Mouse (Mus musculus) thymus, postnatal 4 days (tissue): ENCODE results near the gene Zc3h14.

Experiments used
- DNase-seq: peaks from one replicate; pipeline ENCODE4 v3.0.0; 2021

The Zc3h14 gene

GRCm38 (mm10) chr12:98746746-98747379 is at the start of gene Zc3h14:
TSS of gene Zc3h14 (plus strand) at chr12:98746964.
- DNase-seq: peak; percentile 98

GRCm38 (mm10) chr12:98697202-98697601 is 49.6 kb upstream of the Zc3h14 start:
- no peak for DNase-seq

GRCm38 (mm10) chr12:98701564-98701963 is 45.2 kb upstream of the Zc3h14 start:
- DNase-seq: no peak

GRCm38 (mm10) chr12:98703554-98703953 is 43.2 kb upstream of the Zc3h14 start:
- no peak for DNase-seq

GRCm38 (mm10) chr12:98703961-98704360 is 42.8 kb upstream of the Zc3h14 start:
- no peak for DNase-seq

- DNase-seq: no peak
These were observed 33.9 kb upstream of the Zc3h14 start for GRCm38 (mm10) chr12:98712819-98713218.

GRCm38 (mm10) chr12:98713621-98714103 is 33.1 kb upstream of the Zc3h14 start:
- no peak for DNase-seq

GRCm38 (mm10) chr12:98714757-98715156 is 32.0 kb upstream of the Zc3h14 start:
- no peak for DNase-seq

GRCm38 (mm10) chr12:98716142-98716541 is 30.6 kb upstream of the Zc3h14 start:
- no peak for DNase-seq

GRCm38 (mm10) chr12:98720628-98721027 is 26.1 kb upstream of the Zc3h14 start:
- no peak for DNase-seq

- no peak for DNase-seq
These were observed 25.7 kb upstream of the Zc3h14 start for GRCm38 (mm10) chr12:98721030-98721429.

- no peak for DNase-seq
These were observed 22.5 kb upstream of the Zc3h14 start for GRCm38 (mm10) chr12:98724224-98724623.

GRCm38 (mm10) chr12:98724976-98725375 is 21.8 kb upstream of the Zc3h14 start:
- no peak for DNase-seq

GRCm38 (mm10) chr12:98726078-98726477 is 20.7 kb upstream of the Zc3h14 start:
- DNase-seq: no peak

GRCm38 (mm10) chr12:98727186-98727585 is 19.6 kb upstream of the Zc3h14 start:
- DNase-seq: no peak

GRCm38 (mm10) chr12:98730682-98731081 is 16.1 kb upstream of the Zc3h14 start:
- DNase-seq: no peak

GRCm38 (mm10) chr12:98733165-98733564 is 13.6 kb upstream of the Zc3h14 start:
- DNase-seq: no peak

GRCm38 (mm10) chr12:98733776-98734175 is 13.0 kb upstream of the Zc3h14 start:
- no peak for DNase-seq

GRCm38 (mm10) chr12:98734246-98734879 is 12.4 kb upstream of the Zc3h14 start:
- peak; percentile 80 for DNase-seq

- no peak for DNase-seq
These were observed 11.6 kb upstream of the Zc3h14 start for GRCm38 (mm10) chr12:98734880-98735801.

GRCm38 (mm10) chr12:98736951-98737800 is 9.6 kb upstream of the Zc3h14 start, which contains the start of gene Ptpn21:
TSS of gene Ptpn21 (minus strand) at chr12:98737405.
- peak; percentile 44 for DNase-seq

GRCm38 (mm10) chr12:98737801-98738350 is 8.9 kb upstream of the Zc3h14 start:
- DNase-seq: no peak
